Mouse (Mus musculus): ENCODE results near the gene Enox1. TPM values are rescaled to one million over a fixed set of nuclear protein-coding genes. Genes with fewer than 3 reads are reported as not detected.

The Enox1 gene
- polyA plus RNA-seq, 1 experiment: 3.1 TPM

DNA sequence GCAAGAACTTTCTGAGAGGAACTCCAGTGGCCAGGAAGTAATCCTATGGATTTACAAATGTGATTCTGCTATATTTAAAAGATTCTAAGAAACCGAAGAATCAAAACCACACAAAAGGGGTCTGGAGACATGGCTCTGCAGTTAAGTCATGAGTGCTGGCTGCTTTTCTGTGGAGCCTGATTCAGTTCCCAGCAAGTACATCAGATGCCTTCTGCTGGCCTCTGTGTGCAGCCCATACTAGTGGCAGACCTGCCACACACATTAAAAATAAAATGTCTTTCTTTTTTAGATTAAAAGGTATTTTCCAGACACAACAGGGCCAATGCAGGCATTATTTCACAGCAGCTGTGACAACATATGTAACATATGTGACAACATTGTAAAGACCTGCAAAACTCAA, 235.9 kb downstream of the Enox1 start:
- no peaks in the 10 kb centered on the region for H3K4me1 ChIP-seq (ENCODE audit: control insufficient read depth, insufficient read depth, low read length)
- no peak overlapping the region for H3K9ac ChIP-seq (ENCODE audit: low read depth, poor library complexity, severe bottlenecking)
- no peak overlapping the region for H3K4me3 ChIP-seq (ENCODE audit: low read depth, low read length)
- H3K9me3 ChIP-seq (replicated peaks; ENCODE audit: control insufficient read depth, insufficient read depth, low read length, poor library complexity, severe bottlenecking): no peaks in the 10 kb centered on the region
- no peaks in the 10 kb centered on the region for H3K36me3 ChIP-seq (ENCODE audit: control insufficient read depth, insufficient read depth, low read length, poor library complexity, severe bottlenecking)
- H3K27ac ChIP-seq (ENCODE audit: insufficient read depth, low read length): no peak overlapping the region
- TF ChIP-seq CTCF (IDR thresholded peaks at IDR 0.05; ENCODE audit: low read depth, low read length) (no peak), POLR2A (IDR thresholded peaks at IDR 0.05; ENCODE audit: insufficient read depth, low read length) (no peak), EP300 (IDR thresholded peaks at IDR 0.05; ENCODE audit: insufficient read depth, low read depth, low read length) (no peak)
- no peaks in the 10 kb centered on the region for H3K27me3 ChIP-seq (ENCODE audit: control insufficient read depth, insufficient read depth, low read length, poor library complexity, severe bottlenecking)

DNA sequence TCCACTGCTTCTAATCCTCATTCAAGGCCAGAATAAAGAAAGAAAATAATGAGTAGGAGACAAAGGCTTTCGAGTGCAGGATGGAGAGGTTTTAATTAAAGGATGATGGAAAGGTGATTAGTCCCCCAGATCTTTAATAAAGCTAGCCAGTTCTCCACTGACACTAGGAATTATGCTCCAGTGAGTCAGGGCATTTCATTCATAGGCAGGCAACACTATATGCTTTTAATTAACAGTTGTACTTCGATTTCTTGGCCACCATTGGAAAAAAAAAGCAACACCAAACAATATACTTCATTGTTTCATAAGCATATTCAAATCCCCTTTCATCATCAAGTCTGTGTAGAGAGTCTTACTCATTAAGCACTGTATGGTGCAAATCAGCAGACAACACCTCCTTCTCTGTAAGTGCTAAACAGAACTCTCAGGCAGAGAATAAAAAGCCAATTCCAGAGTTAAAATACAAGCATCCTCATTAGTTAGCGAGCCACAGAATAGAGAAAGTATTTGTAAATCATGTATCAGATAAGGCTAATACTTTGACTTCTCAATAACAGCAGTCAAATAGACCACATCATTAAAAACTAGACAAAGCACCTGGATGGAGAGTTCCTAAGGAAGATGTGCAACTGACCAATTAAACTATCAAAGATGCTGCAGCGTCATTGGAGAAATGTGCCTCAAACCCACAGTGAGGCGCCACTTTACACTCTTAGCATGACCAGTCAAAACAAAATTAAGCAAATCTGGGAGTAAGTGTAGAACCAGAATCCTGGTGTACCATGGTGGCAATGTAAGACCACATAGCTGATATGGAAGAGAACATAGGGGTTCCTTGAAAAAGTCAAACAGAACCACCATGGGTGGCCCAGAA, 249.9 kb downstream of the Enox1 start:
- Histone ChIP-seq H3K36me3 (ENCODE audit: control insufficient read depth, insufficient read depth, low read length, poor library complexity, severe bottlenecking) (no peaks in the 10 kb centered on the region), H3K4me1 (ENCODE audit: control insufficient read depth, insufficient read depth, low read length) (no peaks in the 10 kb centered on the region), H3K9me3 (replicated peaks; ENCODE audit: control insufficient read depth, insufficient read depth, low read length, poor library complexity, severe bottlenecking) (no peaks in the 10 kb centered on the region), H3K4me3 (ENCODE audit: low read depth, low read length) (no peak overlapping the region), H3K27ac (ENCODE audit: insufficient read depth, low read length) (no peak overlapping the region), H3K9ac (ENCODE audit: low read depth, poor library complexity, severe bottlenecking) (no peak overlapping the region), H3K27me3 (ENCODE audit: control insufficient read depth, insufficient read depth, low read length, poor library complexity, severe bottlenecking) (no peaks in the 10 kb centered on the region)
- TF ChIP-seq POLR2A (IDR thresholded peaks at IDR 0.05; ENCODE audit: insufficient read depth, low read length) (no peak), EP300 (IDR thresholded peaks at IDR 0.05; ENCODE audit: insufficient read depth, low read depth, low read length) (no peak), CTCF (IDR thresholded peaks at IDR 0.05; ENCODE audit: low read depth, low read length) (no peak)

DNA sequence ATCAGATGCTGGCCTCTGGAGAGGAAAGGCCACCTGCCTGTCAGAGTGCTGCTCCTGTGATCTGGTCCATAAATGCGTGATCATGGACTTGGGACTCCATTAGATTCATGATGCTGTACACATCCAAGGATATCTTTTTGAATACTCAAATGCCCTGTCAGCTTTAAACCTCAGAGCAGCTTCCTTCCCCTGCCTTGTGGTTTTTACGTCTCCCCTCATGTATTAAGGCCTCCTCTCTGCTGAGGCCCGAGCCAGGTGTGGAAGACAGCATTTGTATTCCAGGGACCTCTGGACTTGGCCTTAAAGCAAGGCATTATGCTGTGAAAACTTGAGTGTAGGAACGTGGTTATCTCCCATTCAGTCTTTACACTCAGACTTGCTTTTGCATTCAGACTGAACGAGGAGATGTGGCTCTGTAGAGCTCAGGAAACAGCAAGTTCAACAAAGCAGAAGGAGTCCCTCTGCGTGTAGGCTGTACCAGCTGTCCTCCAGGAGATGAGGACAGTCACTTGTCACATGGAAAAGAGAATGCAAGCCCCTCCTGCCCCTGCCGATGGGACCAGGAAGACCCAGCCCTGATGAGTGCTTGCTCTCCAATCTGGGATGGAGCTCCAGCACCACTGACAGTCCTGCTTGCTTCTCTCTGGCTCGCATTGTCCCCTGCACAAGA, 252.8 kb downstream of the Enox1 start:
- Histone ChIP-seq H3K4me3 (ENCODE audit: low read depth, low read length) (no peak overlapping the region), H3K9me3 (replicated peaks; ENCODE audit: control insufficient read depth, insufficient read depth, low read length, poor library complexity, severe bottlenecking) (no peaks in the 10 kb centered on the region), H3K27me3 (ENCODE audit: control insufficient read depth, insufficient read depth, low read length, poor library complexity, severe bottlenecking) (no peaks in the 10 kb centered on the region), H3K4me1 (ENCODE audit: control insufficient read depth, insufficient read depth, low read length) (peaks cover 2% of the 10 kb centered on the region), H3K36me3 (ENCODE audit: control insufficient read depth, insufficient read depth, low read length, poor library complexity, severe bottlenecking) (no peaks in the 10 kb centered on the region), H3K27ac (ENCODE audit: insufficient read depth, low read length) (no peak overlapping the region), H3K9ac (ENCODE audit: low read depth, poor library complexity, severe bottlenecking) (no peak overlapping the region)
- no peak for TF ChIP-seq POLR2A (IDR thresholded peaks at IDR 0.05; ENCODE audit: insufficient read depth, low read length)
- TF ChIP-seq EP300 (IDR thresholded peaks at IDR 0.05; ENCODE audit: insufficient read depth, low read depth, low read length): no peak
- no peak for TF ChIP-seq CTCF (IDR thresholded peaks at IDR 0.05; ENCODE audit: low read depth, low read length)

DNA sequence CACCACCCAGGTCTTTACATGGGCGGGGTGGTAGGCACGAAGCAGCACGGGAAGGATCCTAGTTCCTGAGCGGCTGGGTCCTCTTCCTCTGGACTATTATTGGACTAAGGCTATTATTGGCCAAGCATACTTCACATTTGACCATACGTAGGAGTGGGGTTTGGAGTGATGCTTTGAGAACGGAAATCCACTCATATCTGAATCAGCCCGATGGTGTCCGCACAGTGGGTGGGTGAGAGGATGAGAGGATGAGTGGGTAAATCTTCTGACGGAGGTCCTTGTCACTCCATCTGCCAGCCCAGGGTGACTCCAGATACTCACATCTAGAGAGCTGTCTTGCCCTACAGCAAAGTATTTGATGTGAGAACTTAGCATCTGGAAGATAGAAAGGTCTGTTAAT, 253.8 kb downstream of the Enox1 start:
- H3K9ac ChIP-seq (ENCODE audit: low read depth, poor library complexity, severe bottlenecking): no peak overlapping the region
- peaks cover 2% of the 10 kb centered on the region for H3K4me1 ChIP-seq (ENCODE audit: control insufficient read depth, insufficient read depth, low read length)
- no peaks in the 10 kb centered on the region for H3K36me3 ChIP-seq (ENCODE audit: control insufficient read depth, insufficient read depth, low read length, poor library complexity, severe bottlenecking)
- no peak overlapping the region for H3K27ac ChIP-seq (ENCODE audit: insufficient read depth, low read length)
- no peaks in the 10 kb centered on the region for H3K27me3 ChIP-seq (ENCODE audit: control insufficient read depth, insufficient read depth, low read length, poor library complexity, severe bottlenecking)
- TF ChIP-seq EP300 (IDR thresholded peaks at IDR 0.05; ENCODE audit: insufficient read depth, low read depth, low read length): no peak
- TF ChIP-seq CTCF (IDR thresholded peaks at IDR 0.05; ENCODE audit: low read depth, low read length): no peak
- no peak for TF ChIP-seq POLR2A (IDR thresholded peaks at IDR 0.05; ENCODE audit: insufficient read depth, low read length)
- no peaks in the 10 kb centered on the region for H3K9me3 ChIP-seq (replicated peaks; ENCODE audit: control insufficient read depth, insufficient read depth, low read length, poor library complexity, severe bottlenecking)
- no peak overlapping the region for H3K4me3 ChIP-seq (ENCODE audit: low read depth, low read length)

DNA sequence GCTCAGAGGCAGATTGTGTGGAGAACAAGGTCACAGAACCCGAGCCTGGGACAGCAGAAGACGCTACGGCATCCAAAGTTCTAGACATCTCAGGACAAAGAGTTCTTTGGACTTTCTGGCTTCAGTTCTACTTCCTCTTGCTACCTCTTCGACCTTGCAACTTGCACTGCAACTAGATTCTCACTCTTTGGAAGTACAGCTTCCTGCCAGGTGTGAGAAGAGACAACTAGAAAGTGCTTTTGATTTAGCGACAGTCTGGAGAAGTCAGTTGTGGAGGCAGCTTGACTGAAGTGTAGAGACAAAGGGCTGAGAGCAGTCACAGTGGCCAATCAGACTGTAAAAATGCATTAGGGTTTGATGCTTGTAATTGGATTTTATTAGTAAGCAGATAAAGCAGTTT, 256.5 kb downstream of the Enox1 start:
- no peak for TF ChIP-seq POLR2A (IDR thresholded peaks at IDR 0.05; ENCODE audit: insufficient read depth, low read length)
- no peak for TF ChIP-seq CTCF (IDR thresholded peaks at IDR 0.05; ENCODE audit: low read depth, low read length)
- TF ChIP-seq EP300 (IDR thresholded peaks at IDR 0.05; ENCODE audit: insufficient read depth, low read depth, low read length): no peak
- Histone ChIP-seq H3K9ac (ENCODE audit: low read depth, poor library complexity, severe bottlenecking) (no peak overlapping the region), H3K27ac (ENCODE audit: insufficient read depth, low read length) (no peak overlapping the region), H3K4me1 (ENCODE audit: control insufficient read depth, insufficient read depth, low read length) (peaks cover 2% of the 10 kb centered on the region), H3K36me3 (ENCODE audit: control insufficient read depth, insufficient read depth, low read length, poor library complexity, severe bottlenecking) (no peaks in the 10 kb centered on the region), H3K4me3 (ENCODE audit: low read depth, low read length) (no peak overlapping the region), H3K27me3 (ENCODE audit: control insufficient read depth, insufficient read depth, low read length, poor library complexity, severe bottlenecking) (no peaks in the 10 kb centered on the region), H3K9me3 (replicated peaks; ENCODE audit: control insufficient read depth, insufficient read depth, low read length, poor library complexity, severe bottlenecking) (peaks cover 7% of the 10 kb centered on the region)

DNA sequence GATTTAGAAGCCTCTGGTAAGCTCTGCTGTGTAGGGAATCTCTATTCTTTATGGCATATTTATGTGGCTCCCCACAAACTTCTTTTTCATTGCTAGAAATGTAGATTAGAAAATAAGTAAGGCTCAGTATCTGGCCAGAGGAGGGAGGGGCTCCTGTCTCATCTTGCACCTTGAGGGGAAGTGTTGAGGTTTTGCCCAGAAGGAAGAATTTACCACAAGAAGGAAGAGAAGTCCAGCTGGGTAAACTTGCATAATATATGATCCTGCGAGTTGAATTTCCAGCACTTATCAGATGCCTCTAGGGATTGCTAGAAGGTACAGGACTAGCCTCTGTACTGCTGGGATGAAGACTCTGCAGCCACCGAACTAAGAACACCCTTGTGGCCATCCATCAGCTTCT, 259.8 kb downstream of the Enox1 start:
- Histone ChIP-seq H3K4me1 (ENCODE audit: control insufficient read depth, insufficient read depth, low read length) (peaks cover 2% of the 10 kb centered on the region), H3K9me3 (replicated peaks; ENCODE audit: control insufficient read depth, insufficient read depth, low read length, poor library complexity, severe bottlenecking) (peaks cover 7% of the 10 kb centered on the region), H3K9ac (ENCODE audit: low read depth, poor library complexity, severe bottlenecking) (no peak overlapping the region), H3K27ac (ENCODE audit: insufficient read depth, low read length) (no peak overlapping the region), H3K4me3 (ENCODE audit: low read depth, low read length) (no peak overlapping the region), H3K27me3 (ENCODE audit: control insufficient read depth, insufficient read depth, low read length, poor library complexity, severe bottlenecking) (no peaks in the 10 kb centered on the region), H3K36me3 (ENCODE audit: control insufficient read depth, insufficient read depth, low read length, poor library complexity, severe bottlenecking) (no peaks in the 10 kb centered on the region)
- TF ChIP-seq CTCF (IDR thresholded peaks at IDR 0.05; ENCODE audit: low read depth, low read length): no peak
- TF ChIP-seq EP300 (IDR thresholded peaks at IDR 0.05; ENCODE audit: insufficient read depth, low read depth, low read length): no peak
- no peak for TF ChIP-seq POLR2A (IDR thresholded peaks at IDR 0.05; ENCODE audit: insufficient read depth, low read length)

Measured in ES-Bruce4 (cell line).